Mouse (Mus musculus): ENCODE results near the gene 2310022B05Rik. TPM values are rescaled to one million over a fixed set of nuclear protein-coding genes. Genes with fewer than 3 reads are reported as not detected.
A peak's percentile ranks its signal among the peaks of the same experiment; 100 is the strongest.

The 2310022B05Rik gene
- polyA plus RNA-seq, 2 experiments, result 50.7 to 89.4 TPM

- Histone ChIP-seq H3K9me3 (ENCODE audit: control insufficient read depth, low read length) (no peaks in the 10 kb centered on the region), H3K27me3 (ENCODE audit: control insufficient read depth, insufficient read depth, low read length) (no peaks in the 10 kb centered on the region), H3K4me1 (ENCODE audit: control insufficient read depth, insufficient read depth, low read length) (peaks cover 2% of the 10 kb centered on the region), H3K27ac (replicated peaks; ENCODE audit: low read depth, low read length) (no peak overlapping the region), H3K4me3 (replicated peaks; ENCODE audit: low read length) (no peak overlapping the region), H3K36me3 (ENCODE audit: control insufficient read depth, insufficient read depth, low read length) (peaks cover 57% of the 10 kb centered on the region), H3K9ac (ENCODE audit: low read depth, low read length, severe bottlenecking) (no peak overlapping the region), H3K4me2 (replicated peaks; ENCODE audit: low read depth, low read length, severe bottlenecking) (no peak overlapping the region)
- DNase-seq (ENCODE audit: low spot score), result no peak
- no peak for TF ChIP-seq POLR2A (IDR thresholded peaks at IDR 0.05; ENCODE audit: borderline replicate concordance, extremely low read depth, insufficient read depth, insufficient read length)
- ATAC-seq (ENCODE audit: low FRiP score, low read depth), result no peak
- WGBS, result 85% methylated on average over 10 of the region's 10 CpGs
These were observed 19.0 kb upstream of the 2310022B05Rik start for GRCm38 (mm10) chr8:124682218-124682617.

- no peak for TF ChIP-seq POLR2A (IDR thresholded peaks at IDR 0.05; ENCODE audit: borderline replicate concordance, extremely low read depth, insufficient read depth, insufficient read length)
- Histone ChIP-seq H3K27me3 (ENCODE audit: control insufficient read depth, insufficient read depth, low read length) (no peaks in the 10 kb centered on the region), H3K9ac (ENCODE audit: low read depth, low read length, severe bottlenecking) (no peak overlapping the region), H3K4me3 (replicated peaks; ENCODE audit: low read length) (no peak overlapping the region), H3K9me3 (ENCODE audit: control insufficient read depth, low read length) (no peaks in the 10 kb centered on the region), H3K4me2 (replicated peaks; ENCODE audit: low read depth, low read length, severe bottlenecking) (no peak overlapping the region), H3K4me1 (ENCODE audit: control insufficient read depth, insufficient read depth, low read length) (peaks cover 4% of the 10 kb centered on the region), H3K36me3 (ENCODE audit: control insufficient read depth, insufficient read depth, low read length) (peaks cover 57% of the 10 kb centered on the region), H3K27ac (replicated peaks; ENCODE audit: low read depth, low read length) (no peak overlapping the region)
- ATAC-seq (ENCODE audit: low FRiP score, low read depth), result no peak
- DNase-seq (ENCODE audit: low spot score), result no peak
- 84% methylated on average over 10 of the region's 10 CpGs for WGBS
These were observed 18.6 kb upstream of the 2310022B05Rik start for GRCm38 (mm10) chr8:124681792-124682157.

- no peak for ATAC-seq (ENCODE audit: low FRiP score, low read depth)
- H3K4me1 ChIP-seq (ENCODE audit: control insufficient read depth, insufficient read depth, low read length), result peaks cover 4% of the 10 kb centered on the region
- no peak overlapping the region for H3K4me2 ChIP-seq (replicated peaks; ENCODE audit: low read depth, low read length, severe bottlenecking)
- H3K9ac ChIP-seq (ENCODE audit: low read depth, low read length, severe bottlenecking), result no peak overlapping the region
- no peak for TF ChIP-seq POLR2A (IDR thresholded peaks at IDR 0.05; ENCODE audit: borderline replicate concordance, extremely low read depth, insufficient read depth, insufficient read length)
- H3K4me3 ChIP-seq (replicated peaks; ENCODE audit: low read length), result no peak overlapping the region
- H3K27ac ChIP-seq (replicated peaks; ENCODE audit: low read depth, low read length), result no peak overlapping the region
- peaks cover 59% of the 10 kb centered on the region for H3K36me3 ChIP-seq (ENCODE audit: control insufficient read depth, insufficient read depth, low read length)
- WGBS, result 86% methylated on average over 10 of the region's 10 CpGs
- no peak for DNase-seq (ENCODE audit: low spot score)
- no peaks in the 10 kb centered on the region for H3K9me3 ChIP-seq (ENCODE audit: control insufficient read depth, low read length)
- no peaks in the 10 kb centered on the region for H3K27me3 ChIP-seq (ENCODE audit: control insufficient read depth, insufficient read depth, low read length)
These were observed 18.1 kb upstream of the 2310022B05Rik start for GRCm38 (mm10) chr8:124681077-124681791.

- peaks cover 66% of the 10 kb centered on the region for H3K36me3 ChIP-seq (ENCODE audit: control insufficient read depth, insufficient read depth, low read length)
- peaks cover 4% of the 10 kb centered on the region for H3K4me1 ChIP-seq (ENCODE audit: control insufficient read depth, insufficient read depth, low read length)
- 92% methylated on average over 13 of the region's 13 CpGs for WGBS
- no peak for TF ChIP-seq POLR2A (IDR thresholded peaks at IDR 0.05; ENCODE audit: borderline replicate concordance, extremely low read depth, insufficient read depth, insufficient read length)
- no peaks in the 10 kb centered on the region for H3K9me3 ChIP-seq (ENCODE audit: control insufficient read depth, low read length)
- H3K4me3 ChIP-seq (replicated peaks; ENCODE audit: low read length), result no peak overlapping the region
- H3K4me2 ChIP-seq (replicated peaks; ENCODE audit: low read depth, low read length, severe bottlenecking), result no peak overlapping the region
- no peak overlapping the region for H3K27ac ChIP-seq (replicated peaks; ENCODE audit: low read depth, low read length)
- no peak for ATAC-seq (ENCODE audit: low FRiP score, low read depth)
- DNase-seq (ENCODE audit: low spot score), result no peak
- H3K9ac ChIP-seq (ENCODE audit: low read depth, low read length, severe bottlenecking), result no peak overlapping the region
- no peaks in the 10 kb centered on the region for H3K27me3 ChIP-seq (ENCODE audit: control insufficient read depth, insufficient read depth, low read length)
These were observed 15.1 kb upstream of the 2310022B05Rik start for GRCm38 (mm10) chr8:124678246-124678645.

GRCm38 (mm10) chr8:124677486-124677885, 14.3 kb upstream of the 2310022B05Rik start:
- Histone ChIP-seq H3K9me3 (ENCODE audit: control insufficient read depth, low read length) (no peaks in the 10 kb centered on the region), H3K27me3 (ENCODE audit: control insufficient read depth, insufficient read depth, low read length) (no peaks in the 10 kb centered on the region), H3K27ac (replicated peaks; ENCODE audit: low read depth, low read length) (peak overlapping the region; percentile 74; the same call in 1 of the 2 replicates), H3K4me1 (ENCODE audit: control insufficient read depth, insufficient read depth, low read length) (peaks cover 4% of the 10 kb centered on the region), H3K9ac (ENCODE audit: low read depth, low read length, severe bottlenecking) (peak overlapping the region; percentile 51), H3K4me2 (replicated peaks; ENCODE audit: low read depth, low read length, severe bottlenecking) (no peak overlapping the region), H3K4me3 (replicated peaks; ENCODE audit: low read length) (no peak overlapping the region), H3K36me3 (ENCODE audit: control insufficient read depth, insufficient read depth, low read length) (peaks cover 73% of the 10 kb centered on the region)
- 42% methylated on average over 12 of the region's 12 CpGs for WGBS
- DNase-seq (ENCODE audit: low spot score) (peak; percentile 94), ATAC-seq (ENCODE audit: low FRiP score, low read depth) (peak; percentile 85)
- TF ChIP-seq POLR2A (IDR thresholded peaks at IDR 0.05; ENCODE audit: borderline replicate concordance, extremely low read depth, insufficient read depth, insufficient read length), result no peak
